Mouse (Mus musculus) E14TG2a.4 (cell line): ENCODE results near the gene Ap2m1.

Experiments
- CTCF ChIP-seq: conservative IDR thresholded peaks from 2 replicates; pipeline ENCODE4 v1.5.1; 2014; ENCODE audit warnings: low read length
- NANOG ChIP-seq: IDR thresholded peaks from 2 replicates; pipeline ENCODE4 v1.6.1; 2014; ENCODE audit warnings: borderline replicate concordance, low read length, mixed read lengths
- POU5F1 ChIP-seq: IDR thresholded peaks from 2 replicates; pipeline ENCODE4 v1.6.1; 2014; ENCODE audit warnings: low read length, borderline replicate concordance

DNA sequence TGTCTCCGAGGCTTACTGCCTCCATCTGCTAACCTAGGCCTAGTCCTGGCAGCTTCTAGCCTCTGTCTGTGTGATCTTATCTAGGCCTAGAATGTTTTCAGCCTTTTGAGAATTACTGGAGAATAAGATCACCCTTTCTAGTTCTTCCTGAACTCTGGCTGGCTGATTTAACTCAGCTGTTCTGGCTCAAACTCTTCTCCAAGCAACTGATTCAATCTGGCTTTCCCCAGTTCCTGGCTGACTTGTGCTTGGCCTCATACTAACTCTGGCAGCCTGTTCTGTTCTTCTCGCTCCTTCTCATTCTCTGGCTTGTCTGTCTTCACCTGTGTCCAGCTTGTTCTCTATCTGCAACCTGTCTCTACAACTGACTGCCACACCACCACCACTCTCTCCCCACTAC is 44.0 kb upstream of the Ap2m1 start:
- TF ChIP-seq CTCF (no peak), POU5F1 (no peak), NANOG (no peak)
